Mouse (Mus musculus) embryonic facial prominence, embryonic 10.5 days (tissue): ENCODE results near the gene Timm8b. TPM values are rescaled to one million over a fixed set of nuclear protein-coding genes. Genes with fewer than 3 reads are reported as not detected.

Source experiments
- DNase-seq: peaks from one replicate; pipeline ENCODE4 v3.0.0-alpha.2; 2017; ENCODE audit warnings: low spot score
- H3K27ac ChIP-seq: fragments of 300-500 bp; sonication (generic); replicated peaks from 2 replicates; pipeline ENCODE4 v1.5.1; 2016; ENCODE audit warnings: mild to moderate bottlenecking
- H3K27me3 ChIP-seq: fragments of 300-500 bp; sonication (generic); replicated peaks from 2 replicates; pipeline ENCODE4 v1.6.1; 2016; ENCODE audit warnings: low read depth, mild to moderate bottlenecking; ENCODE audit not compliant: poor library complexity, severe bottlenecking
- H3K36me3 ChIP-seq: fragments of 300-500 bp; sonication (generic); replicated peaks from 2 replicates; pipeline ENCODE4 v1.6.1; 2016; ENCODE audit warnings: mild to moderate bottlenecking, moderate library complexity
- H3K4me1 ChIP-seq: fragments of 300-500 bp; sonication (generic); 2 replicates; pipeline ENCODE4 v1.6.1; 2016
- H3K4me3 ChIP-seq: fragments of 300-500 bp; sonication (generic); 2 replicates; pipeline ENCODE4 v1.5.1; 2016; ENCODE audit warnings: mild to moderate bottlenecking, moderate library complexity
- H3K9me3 ChIP-seq: fragments of 300-500 bp; sonication (generic); 2 replicates; pipeline ENCODE4 v1.6.1; 2016; ENCODE audit warnings: mild to moderate bottlenecking
- WGBS: fragments of 180-500 bp; shearing (Covaris S2); methylation state at CpG from one replicate; pipeline ENCODE4 v1.1.7; 2016; 5-methylcytosine and 5-hydroxymethylcytosine counted together
- polyA plus RNA-seq: library from polyadenylated mRNA; unstranded; fragments of >200 nt; fragmentation: Nextera tagmentation; extraction: Ambion mirVana; gene quantifications from 2 replicates; pipeline ENCODE4 v1.2.1, GENCODE M21; 2016

The Timm8b gene
- 316 and 320 TPM in 2 replicates for polyA plus RNA-seq

GRCm38 (mm10) chr9:50603189-50603997 lies at the start of gene Timm8b, which contains the start of gene Sdhd:
Gene Timm8b (plus strand): TSS chr9:50603910.
Gene Sdhd (minus strand): TSS chr9:50603812.
- WGBS, result 1% methylated on average over 48 of the region's 48 CpGs

DNA sequence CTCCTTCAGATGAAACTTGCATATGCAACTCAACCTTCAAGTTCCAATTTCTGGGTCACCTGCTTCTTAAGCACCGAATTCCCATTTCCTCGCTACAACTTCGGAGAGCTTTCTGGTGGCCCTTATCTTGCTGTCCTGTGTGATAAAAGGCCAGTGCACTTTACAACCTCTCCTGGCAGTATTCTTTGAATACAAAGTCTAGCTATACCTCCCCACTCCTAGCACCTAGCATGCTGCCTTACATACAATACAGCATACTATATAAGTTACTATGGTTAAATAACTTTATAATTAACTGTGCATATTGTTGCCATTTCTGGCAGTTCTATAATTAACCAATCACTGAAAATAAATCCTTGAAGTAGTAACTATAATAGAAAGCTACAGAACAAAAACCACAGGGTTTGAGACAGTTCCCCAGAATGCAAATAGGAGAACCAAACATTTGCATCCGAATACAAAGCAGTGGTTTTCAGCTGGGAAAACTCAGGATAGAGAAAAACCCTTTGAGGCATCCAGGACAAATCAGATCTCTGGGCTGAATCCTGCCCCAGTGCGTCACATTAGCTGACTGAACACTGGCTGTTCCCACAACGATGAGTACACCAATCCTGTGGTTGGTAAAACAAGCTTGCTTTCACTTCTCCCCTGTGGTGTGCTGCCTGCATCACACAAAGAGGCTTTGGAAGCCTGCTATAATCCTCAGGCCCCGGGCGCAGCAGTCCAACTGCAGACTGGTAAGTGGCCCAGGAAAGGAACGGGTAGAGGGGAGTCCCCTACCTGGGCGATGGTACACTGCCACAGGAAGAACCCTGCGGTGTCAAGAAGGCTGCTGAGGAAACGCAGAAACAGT lies 49.2 kb upstream of the Timm8b start, which contains the start of gene Il18:
TSS of gene Il18 (plus strand) at position 587 of the 853 bp plus-strand sequence.
- H3K36me3 ChIP-seq, result no peaks in the 10 kb centered on the region
- WGBS, result 27% methylated on average over 12 of the region's 12 CpGs

More at GRCm38 (mm10) chr9:50603189-50603997, at the start of gene Timm8b, which contains the start of gene Sdhd:
- Histone ChIP-seq H3K36me3 (peaks cover 62% of the 10 kb centered on the region), H3K27me3 (no peaks in the 10 kb centered on the region), H3K27ac (peak within 1 kb of the TSS; percentile 94), H3K4me1 (peaks cover 25% of the 10 kb centered on the region), H3K4me3 (peak within 1 kb of the TSS; percentile 91), H3K9me3 (no peaks in the 10 kb centered on the region)
- DNase-seq, result peak; percentile 96

GRCm38 (mm10) chr9:50555094-50555446 lies 48.6 kb upstream of the Timm8b start, which contains the start of gene Bco2:
Gene Bco2 (minus strand): TSS chr9:50555181.
- no peak for DNase-seq
- Histone ChIP-seq H3K4me1 (peaks cover 9% of the 10 kb centered on the region), H3K27ac (peak within 1 kb of the TSS; percentile 59), H3K9me3 (no peaks in the 10 kb centered on the region), H3K36me3 (no peaks in the 10 kb centered on the region), H3K27me3 (no peaks in the 10 kb centered on the region), H3K4me3 (peak within 1 kb of the TSS; percentile 41)
- 12% methylated on average over 2 of the region's 2 CpGs for WGBS

More for the DNA sequence above, 49.2 kb upstream of the Timm8b start, which contains the start of gene Il18:
- Histone ChIP-seq H3K4me1 (peaks cover 9% of the 10 kb centered on the region), H3K9me3 (no peaks in the 10 kb centered on the region), H3K4me3 (peak within 1 kb of the TSS; percentile 41), H3K27ac (peak within 1 kb of the TSS; percentile 59), H3K27me3 (no peaks in the 10 kb centered on the region)
- DNase-seq, result peak; percentile 41

DNA sequence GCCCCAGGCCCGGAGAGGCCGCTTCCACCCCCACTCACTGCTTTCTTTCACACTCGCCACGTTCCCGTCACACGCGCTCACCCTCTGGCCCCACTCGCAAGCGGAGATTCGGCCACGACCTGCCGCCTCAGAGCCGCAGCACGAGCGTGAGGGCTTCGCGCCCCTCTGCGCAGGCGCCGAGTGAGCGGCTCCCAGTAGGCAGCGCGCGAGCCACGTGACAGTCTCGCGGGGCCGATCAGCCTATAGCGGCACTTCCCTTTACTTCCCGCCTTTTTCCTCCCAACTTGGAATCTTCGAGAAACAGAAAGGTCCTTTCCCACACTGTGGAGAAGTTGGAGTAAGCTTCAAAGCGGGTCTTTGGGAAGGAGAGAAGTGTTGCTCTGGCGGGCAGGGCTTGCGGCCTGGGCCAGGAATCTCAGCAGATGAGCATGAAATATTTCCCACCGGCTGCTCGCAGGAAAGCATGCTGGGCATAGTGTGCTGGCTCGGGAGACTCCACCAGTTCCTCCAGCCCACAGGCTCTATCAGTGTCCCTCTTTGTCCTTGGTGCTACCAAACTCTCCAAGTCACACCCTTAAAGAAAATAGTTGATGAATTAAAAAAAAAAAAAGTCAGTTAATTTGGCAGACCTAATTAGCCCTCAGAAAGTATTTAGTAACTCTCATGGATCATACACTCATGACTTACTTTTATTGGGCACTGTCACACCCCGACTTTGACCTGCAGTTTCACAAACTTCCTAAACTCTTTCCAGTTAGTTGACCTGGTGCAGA lies 42.4 kb upstream of the Timm8b start, which contains the start of gene Tex12:
TSS of gene Tex12 (minus strand) at position 181 of the 773 bp plus-strand sequence.
- H3K27ac ChIP-seq, result no peak within 1 kb of the TSS
- 87% methylated on average over 38 of the region's 38 CpGs for WGBS
- DNase-seq, result no peak
- no peaks in the 10 kb centered on the region for H3K27me3 ChIP-seq
- no peak within 1 kb of the TSS for H3K4me3 ChIP-seq
- no peaks in the 10 kb centered on the region for H3K4me1 ChIP-seq
- peaks cover 4% of the 10 kb centered on the region; the same call in 1 of the 2 replicates for H3K9me3 ChIP-seq
- no peaks in the 10 kb centered on the region for H3K36me3 ChIP-seq

GRCm38 (mm10) chr9:50561918-50562360 lies 41.8 kb upstream of the Timm8b start:
- Histone ChIP-seq H3K36me3 (no peaks in the 10 kb centered on the region), H3K4me3 (no peak overlapping the region), H3K27ac (no peak overlapping the region), H3K4me1 (no peaks in the 10 kb centered on the region), H3K27me3 (no peaks in the 10 kb centered on the region), H3K9me3 (peaks cover 4% of the 10 kb centered on the region; the same call in 1 of the 2 replicates)
- DNase-seq, result no peak
- 85% methylated on average over 2 of the region's 2 CpGs for WGBS

DNA sequence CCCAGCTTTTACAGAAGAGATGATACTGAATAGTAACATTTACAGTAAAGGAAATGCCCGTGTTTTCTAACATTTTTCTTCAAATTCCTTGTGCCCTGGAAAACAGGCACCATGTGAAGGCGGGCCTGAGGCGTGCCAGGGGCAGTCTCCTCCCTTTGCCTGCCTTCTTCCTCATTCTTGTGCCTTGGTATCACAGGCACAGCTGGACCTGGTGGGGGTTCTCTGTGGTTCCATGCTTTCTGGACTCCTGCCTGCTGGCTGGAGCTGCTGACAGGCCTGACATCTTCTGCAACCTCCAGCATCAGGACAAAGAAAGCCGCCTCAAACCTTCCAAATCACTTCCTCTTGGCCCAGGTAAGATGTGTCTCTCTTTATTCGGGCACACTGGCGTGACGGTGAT lies 38.5 kb upstream of the Timm8b start:
- Histone ChIP-seq H3K27me3 (no peaks in the 10 kb centered on the region), H3K36me3 (no peaks in the 10 kb centered on the region), H3K27ac (no peak overlapping the region), H3K9me3 (peaks cover 4% of the 10 kb centered on the region; the same call in 1 of the 2 replicates), H3K4me1 (no peaks in the 10 kb centered on the region), H3K4me3 (no peak overlapping the region)
- 80% methylated on average over 7 of the region's 7 CpGs for WGBS
- no peak for DNase-seq

DNA sequence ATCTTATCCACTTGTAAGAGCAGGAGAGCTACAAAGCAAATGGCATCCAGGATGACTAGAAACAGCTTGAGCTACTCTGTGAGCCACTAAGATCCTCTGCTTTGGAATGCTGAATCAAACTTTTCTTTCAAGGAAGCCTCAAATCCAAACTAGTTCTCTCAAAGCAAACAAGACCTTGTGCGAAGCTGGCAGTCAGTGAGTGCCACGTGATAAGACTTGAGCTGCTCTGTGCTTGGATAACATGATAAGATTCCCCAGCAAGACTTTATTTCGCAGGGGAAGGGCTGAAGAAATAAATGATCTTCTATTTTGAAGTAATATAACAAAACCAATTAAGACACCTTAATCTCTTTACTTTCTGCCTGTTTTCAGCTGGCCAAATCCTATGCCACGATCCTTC lies 37.8 kb upstream of the Timm8b start:
- no peak overlapping the region for H3K27ac ChIP-seq
- peaks cover 3% of the 10 kb centered on the region; the same call in 1 of the 2 replicates for H3K9me3 ChIP-seq
- H3K36me3 ChIP-seq, result no peaks in the 10 kb centered on the region
- no peaks in the 10 kb centered on the region for H3K4me1 ChIP-seq
- H3K4me3 ChIP-seq, result no peak overlapping the region
- no peaks in the 10 kb centered on the region for H3K27me3 ChIP-seq
- DNase-seq, result no peak
- WGBS, result 83% methylated on average over 4 of the region's 4 CpGs

- no peaks in the 10 kb centered on the region for H3K36me3 ChIP-seq
- H3K4me1 ChIP-seq, result no peaks in the 10 kb centered on the region
- no peaks in the 10 kb centered on the region for H3K27me3 ChIP-seq
- DNase-seq, result no peak
- H3K27ac ChIP-seq, result no peak overlapping the region
- 87% methylated on average over 4 of the region's 4 CpGs for WGBS
- no peaks in the 10 kb centered on the region for H3K9me3 ChIP-seq
- no peak overlapping the region for H3K4me3 ChIP-seq
Observed at GRCm38 (mm10) chr9:50567372-50567771, 36.3 kb upstream of the Timm8b start.

- H3K4me3 ChIP-seq, result no peak overlapping the region
- no peak overlapping the region for H3K27ac ChIP-seq
- no peak for DNase-seq
- no peaks in the 10 kb centered on the region for H3K4me1 ChIP-seq
- H3K9me3 ChIP-seq, result no peaks in the 10 kb centered on the region
- no peaks in the 10 kb centered on the region for H3K36me3 ChIP-seq
- WGBS, result 84% methylated on average over 2 of the region's 2 CpGs
- no peaks in the 10 kb centered on the region for H3K27me3 ChIP-seq
Observed at GRCm38 (mm10) chr9:50567881-50568280, 35.8 kb upstream of the Timm8b start.

GRCm38 (mm10) chr9:50569599-50570525 lies 33.8 kb upstream of the Timm8b start:
- Histone ChIP-seq H3K27ac (no peak overlapping the region), H3K36me3 (no peaks in the 10 kb centered on the region), H3K9me3 (no peaks in the 10 kb centered on the region), H3K27me3 (no peaks in the 10 kb centered on the region), H3K4me1 (no peaks in the 10 kb centered on the region), H3K4me3 (no peak overlapping the region)
- DNase-seq, result no peak
- WGBS, result 81% methylated on average over 10 of the region's 10 CpGs

DNA sequence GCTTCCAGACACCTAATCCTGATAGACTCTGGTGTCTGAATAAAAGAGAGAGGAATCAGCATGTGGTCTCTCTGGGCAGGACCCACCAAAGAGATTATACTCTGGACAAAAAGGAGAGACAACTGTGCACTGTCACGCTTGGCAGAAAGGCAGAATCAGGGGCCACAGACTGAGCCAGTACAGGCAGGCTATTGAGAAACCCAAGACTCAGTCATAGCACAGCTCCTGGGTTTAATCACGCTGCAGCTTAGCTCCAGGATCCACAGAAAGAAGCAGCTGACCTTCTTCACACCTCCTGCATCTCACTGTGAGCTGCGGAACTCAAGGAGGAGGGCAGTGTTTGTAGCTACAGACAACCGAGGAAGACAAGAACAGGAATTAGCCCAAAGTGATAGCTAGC lies 23.3 kb upstream of the Timm8b start:
- H3K36me3 ChIP-seq, result no peaks in the 10 kb centered on the region
- no peak for DNase-seq
- no peak overlapping the region for H3K4me3 ChIP-seq
- no peaks in the 10 kb centered on the region for H3K9me3 ChIP-seq
- H3K27ac ChIP-seq, result no peak overlapping the region
- 42% methylated on average over 4 of the region's 4 CpGs for WGBS
- no peaks in the 10 kb centered on the region for H3K4me1 ChIP-seq
- H3K27me3 ChIP-seq, result no peaks in the 10 kb centered on the region
